Mouse (Mus musculus) CH12.LX (cell line): ENCODE results near the gene Il17rd. TPM values are rescaled to one million over a fixed set of nuclear protein-coding genes. Genes with fewer than 3 reads are reported as not detected.

Experiments used
- DNase-seq: peaks from one replicate; pipeline ENCODE4 v3.0.0-alpha.2; 2013; ENCODE audit errors: extremely low read depth
- H3K27ac ChIP-seq: 2 replicates; pipeline ENCODE4 v1.5.1; 2012; ENCODE audit warnings: low read depth, mild to moderate bottlenecking, control low read depth, moderate library complexity; ENCODE audit not compliant: insufficient read depth
- H3K27me3 ChIP-seq: replicated peaks from 2 replicates; pipeline ENCODE3; 2012; ENCODE audit warnings: inconsistent platforms
- H3K36me3 ChIP-seq, 2 experiments: replicated peaks in 1 of 2; 2 replicates each; pipeline versions ENCODE3 to v1.6.1; 2012; ENCODE audit warnings: inconsistent platforms in 1 of 2, low read length in 1 of 2, mild to moderate bottlenecking in 1 of 2, mixed read lengths in 1 of 2, moderate library complexity in 1 of 2; ENCODE audit not compliant: control insufficient read depth in 1 of 2, insufficient read depth in 1 of 2
- H3K4me1 ChIP-seq, 2 experiments: 2 replicates each; pipeline ENCODE4 v1.6.1; 2012; ENCODE audit warnings: inconsistent platforms in 1 of 2, moderate library complexity in 1 of 2; ENCODE audit not compliant: insufficient read depth in 2 of 2, control insufficient read depth in 1 of 2
- H3K4me2 ChIP-seq: 2 replicates; pipeline ENCODE4 v1.6.1; 2012; ENCODE audit warnings: low read depth, mild to moderate bottlenecking, control low read depth; ENCODE audit not compliant: poor library complexity, insufficient read depth, severe bottlenecking
- H3K4me3 ChIP-seq, 3 experiments: fragments of 150-350 bp in 1 of 3; sonication (generic) in 1 of 3; replicated peaks in 1 of 3; 2 replicates each; pipeline versions ENCODE3 to v1.5.1; 2011 to 2012; ENCODE audit warnings: low read depth in 2 of 3, low read length in 2 of 3, mild to moderate bottlenecking in 2 of 3, moderate library complexity in 2 of 3, control low read depth in 1 of 3, improper control_type of control experiment in 1 of 3, inconsistent platforms in 1 of 3, mixed read lengths in 1 of 3; ENCODE audit not compliant: poor library complexity in 1 of 3
- H3K79me2 ChIP-seq: replicated peaks from 2 replicates; pipeline ENCODE4 v1.6.1; 2012; ENCODE audit warnings: mild to moderate bottlenecking, moderate library complexity; ENCODE audit not compliant: control insufficient read depth, poor library complexity, insufficient read depth, severe bottlenecking; ENCODE audit errors: extremely low read depth
- H3K9ac ChIP-seq: 2 replicates; pipeline ENCODE4 v1.6.1; 2012; ENCODE audit warnings: low read depth, mild to moderate bottlenecking, control low read depth, moderate library complexity; ENCODE audit not compliant: insufficient read depth
- H3K9me3 ChIP-seq: replicated peaks from 2 replicates; pipeline ENCODE3; 2012; ENCODE audit warnings: low read length, inconsistent platforms, mixed read lengths
- CHD1 ChIP-seq: IDR thresholded peaks from 2 replicates; pipeline ENCODE4 v1.6.1; 2012; ENCODE audit warnings: low read depth, low read length, improper control_type of control experiment, inconsistent platforms
- CHD2 ChIP-seq: IDR thresholded peaks from 2 replicates; pipeline ENCODE4 v1.6.1; 2011; ENCODE audit warnings: low read length, improper control_type of control experiment
- ELF1 ChIP-seq: IDR thresholded peaks from 2 replicates; pipeline ENCODE4 v1.6.1; 2014; ENCODE audit warnings: low read depth, mild to moderate bottlenecking, inconsistent platforms, low read length, improper control_type of control experiment
- ETS1 ChIP-seq: conservative IDR thresholded peaks from 2 replicates; pipeline ENCODE4 v1.6.1; 2012; ENCODE audit warnings: low read depth, mild to moderate bottlenecking, inconsistent platforms, low read length, improper control_type of control experiment, moderate library complexity
- HCFC1 ChIP-seq: IDR thresholded peaks from 2 replicates; pipeline ENCODE4 v1.6.1; 2012; ENCODE audit warnings: low read depth, mild to moderate bottlenecking, inconsistent platforms, low read length, improper control_type of control experiment
- IRF4 ChIP-seq: IDR thresholded peaks from 2 replicates; pipeline ENCODE4 v1.6.1; 2014; ENCODE audit warnings: low read depth, mild to moderate bottlenecking, inconsistent platforms, low read length, improper control_type of control experiment
- JUN ChIP-seq: IDR thresholded peaks from 2 replicates; pipeline ENCODE4 v1.6.1; 2011; ENCODE audit warnings: low read depth, mild to moderate bottlenecking, low read length, improper control_type of control experiment, moderate library complexity; ENCODE audit not compliant: insufficient read depth
- KAT2A ChIP-seq: IDR thresholded peaks from 2 replicates; pipeline ENCODE4 v1.6.1; 2012; ENCODE audit warnings: low read length, improper control_type of control experiment, inconsistent platforms; ENCODE audit not compliant: insufficient replicate concordance
- MXI1 ChIP-seq: IDR thresholded peaks from 2 replicates; pipeline ENCODE4 v1.6.1; 2011; ENCODE audit warnings: mild to moderate bottlenecking, low read depth, low read length, improper control_type of control experiment
- NRF1 ChIP-seq: IDR thresholded peaks from 2 replicates; pipeline ENCODE4 v1.6.1; 2014; ENCODE audit warnings: low read depth, mild to moderate bottlenecking, inconsistent platforms, low read length, improper control_type of control experiment, moderate library complexity
- PAX5 ChIP-seq: IDR thresholded peaks from 2 replicates; pipeline ENCODE4 v1.6.1; 2012; ENCODE audit warnings: low read length, inconsistent platforms, mixed read lengths
- POLR2A ChIP-seq: IDR thresholded peaks from 2 replicates; pipeline ENCODE4 v1.6.1; 2011; ENCODE audit warnings: low read depth, mild to moderate bottlenecking, improper control_type of control experiment, low read length
- RAD21 ChIP-seq: IDR thresholded peaks from 2 replicates; pipeline ENCODE4 v1.6.1; 2011; ENCODE audit warnings: low read depth, mild to moderate bottlenecking, low read length, improper control_type of control experiment, moderate library complexity
- SMC3 ChIP-seq: IDR thresholded peaks from 2 replicates; pipeline ENCODE4 v1.6.1; 2011; ENCODE audit warnings: low read depth, low read length, improper control_type of control experiment
- TBP ChIP-seq: conservative IDR thresholded peaks from 2 replicates; pipeline ENCODE4 v1.6.1; 2011; ENCODE audit warnings: low read depth, low read length, improper control_type of control experiment
- TCF12 ChIP-seq: IDR thresholded peaks from 2 replicates; pipeline ENCODE4 v1.6.1; 2014; ENCODE audit warnings: low read depth, mild to moderate bottlenecking, inconsistent platforms, low read length, improper control_type of control experiment
- UBTF ChIP-seq: IDR thresholded peaks from 2 replicates; pipeline ENCODE4 v1.6.1; 2012; ENCODE audit warnings: low read depth, mild to moderate bottlenecking, inconsistent platforms, low read length, improper control_type of control experiment, moderate library complexity
- ZC3H11A ChIP-seq: IDR thresholded peaks from 2 replicates; pipeline ENCODE4 v1.6.1; 2012; ENCODE audit warnings: low read depth, mild to moderate bottlenecking, inconsistent platforms, low read length, improper control_type of control experiment
- dilution Hi-C: fragments of 300-500 bp; cut with MboI; formaldehyde crosslinking; loops from 2 replicates; pipeline ENCODE4 v1.14.3; 2020; ENCODE audit warnings: low sequenced_read_pairs; ENCODE audit not compliant: extremely low pct_unique_long_range_greater_than_20kb, extremely low pct_ligation_motif_present
- in situ Hi-C: fragments of 300-500 bp; cut with MboI; formaldehyde crosslinking; loops from 3 replicates; pipeline ENCODE4 v1.14.3; 2019; ENCODE audit warnings: low sequenced_read_pairs, low pct_ligation_motif_present, low pct_unique_long_range_greater_than_20kb, mixed read lengths
- polyA plus RNA-seq: library from polyadenylated mRNA; unstranded; fragments of >175 nt; gene quantifications from 2 replicates; pipeline ENCODE4 v1.2.1, GENCODE M21; 2012; ENCODE audit warnings: low read depth; ENCODE audit not compliant: insufficient read length
- total RNA-seq, 2 experiments: library from RNA; depleted of rRNA; stranded (reverse); fragments of 300-350 nt in 1 of 2; fragments of >200 nt in 1 of 2; gene quantifications; 2 replicates each; pipeline ENCODE4 v1.2.3; 2012 to 2014

The Il17rd gene
- total RNA-seq (2012; rRNA removed) (0.04 TPM in 2 replicates), total RNA-seq (2014; rRNA removed) (0.03 and 0.08 TPM in 2 replicates), polyA plus RNA-seq (0.04 and 0.09 TPM in 2 replicates)

- peaks cover 24% of the 10 kb centered on the region for H3K27me3 ChIP-seq
- no peaks in the 10 kb centered on the region for H3K36me3 ChIP-seq
- peaks cover 7 to 23% of the 10 kb centered on the region in 2 experiments; a peak in 3 of 4 replicates for H3K4me1 ChIP-seq
- dilution Hi-C loops (no loop called here), in situ Hi-C loops (no loop called here)
- no peak within 1 kb of the TSS for H3K9ac ChIP-seq
- H3K9me3 ChIP-seq, result no peaks in the 10 kb centered on the region
- TF ChIP-seq IRF4 (no peak), MXI1 (peak; percentile 45; the same call in 1 of the 2 replicates), HCFC1 (no peak), ETS1 (no peak), TBP (no peak), CHD2 (no peak), CHD1 (no peak), PAX5 (no peak), KAT2A (no peak), RAD21 (no peak), SMC3 (no peak), UBTF (0 out of 2 replicates have a peak, but pooled peaks have one; percentile 35), NRF1 (peak; percentile 94), ELF1 (0 out of 2 replicates have a peak, but pooled peaks have one; percentile 31), POLR2A (no peak)
- peak; percentile 80 for DNase-seq
- no peaks in the 10 kb centered on the region for H3K79me2 ChIP-seq
- no peak within 1 kb of the TSS for H3K27ac ChIP-seq
- peak within 1 kb of the TSS; percentile 9 to 69 (median 61) for H3K4me3 ChIP-seq
- peak within 1 kb of the TSS; percentile 52 for H3K4me2 ChIP-seq
Measured at GRCm38 (mm10) chr14:27038783-27039182, at the start of gene Il17rd. Gene Il17rd (plus strand): TSS chr14:27038941.

- H3K36me3 ChIP-seq, result no peaks in the 10 kb centered on the region
- no peak for DNase-seq
Measured at GRCm38 (mm10) chr14:26991622-26992021, 47.1 kb upstream of the Il17rd start.

More at GRCm38 (mm10) chr14:26991622-26992021, 47.1 kb upstream of the Il17rd start:
- no peak overlapping the region for H3K27ac ChIP-seq
- H3K4me1 ChIP-seq, result peaks cover 7 to 12% of the 10 kb centered on the region in 2 experiments; a peak in 3 of 4 replicates
- no peaks in the 10 kb centered on the region for H3K9me3 ChIP-seq
- H3K27me3 ChIP-seq, result no peaks in the 10 kb centered on the region
- no peak overlapping the region for H3K4me3 ChIP-seq
- H3K4me2 ChIP-seq, result no peak overlapping the region
- in situ Hi-C loops, result loop anchor here (25.0 kb wide), 1 partner anchor 304 kb away; the partner anchor contains the start of gene Dnah12
- no peak for TF ChIP-seq POLR2A
- TF ChIP-seq CHD2, result no peak
- no peak for TF ChIP-seq ZC3H11A
- TF ChIP-seq TCF12, result no peak
- no peak for TF ChIP-seq JUN
- TF ChIP-seq MXI1, result no peak
- H3K79me2 ChIP-seq, result no peaks in the 10 kb centered on the region
- dilution Hi-C loops, result no loop called here
- H3K9ac ChIP-seq, result no peak overlapping the region
